Mouse (Mus musculus): ENCODE measurements at regions not wholly inside any gene's neighbourhood (a gene's known extent, or its start where the extent isn't known, plus 50 kb on each side); places are given as distances from the start of the nearest gene placed in this dataset.

- TF ChIP-seq POLR2A (IDR thresholded peaks at IDR 0.05; ENCODE audit: extremely low read depth, insufficient read depth, low read length) (no peak), CTCF (IDR thresholded peaks at IDR 0.05; ENCODE audit: extremely low read depth, insufficient read depth, low read length) (no peak)
Observed at GRCm38 (mm10) chr3:73409929-73410522, 298.2 kb downstream of the Bche start.
